Mouse (Mus musculus) ovary, adult 10 weeks (tissue): ENCODE measurements around the gene Dnajc1. TPM values are rescaled to one million over a fixed set of nuclear protein-coding genes. Genes with fewer than 3 reads are reported as not detected.

ENCODE experiments used
- polyA plus RNA-seq: library from polyadenylated mRNA; stranded (reverse); fragments of 350-450 nt; fragmentation: Illumina TruSeq; extraction: RNeasy Lipid Tissue Mini Kit (QIAGEN cat#74804); gene quantifications from one replicate; pipeline ENCODE4 v1.2.3, GENCODE M21; 2014

Gene Dnajc1
- polyA plus RNA-seq = 68.3 TPM

GRCm38 (mm10) chr2:18392331-18393021 is at the start of gene Dnajc1:
TSS of gene Dnajc1 (minus strand) at chr2:18392830.

